Mouse (Mus musculus) heart, postnatal 0 days (tissue): ENCODE results near the gene Alkbh3.

Source experiments
- CTCF ChIP-seq: IDR thresholded peaks from 2 replicates; pipeline ENCODE4 v1.5.1; 2016; ENCODE audit warnings: antibody characterized with exemption, control low read depth, low read depth
- EP300 ChIP-seq: IDR thresholded peaks from 2 replicates; pipeline ENCODE4 v1.6.1; 2016; ENCODE audit warnings: antibody characterized with exemption, low read depth

GRCm38 (mm10) chr2:94035428-94036331 lies 25.1 kb upstream of the Alkbh3 start:
- peak; percentile 94 for TF ChIP-seq CTCF
- TF ChIP-seq EP300 = no peak
